Mouse (Mus musculus): ENCODE measurements around the gene Abhd12b.
A peak's percentile ranks its signal among the peaks of the same experiment; 100 is the strongest.

Gene Abhd12b

DNA sequence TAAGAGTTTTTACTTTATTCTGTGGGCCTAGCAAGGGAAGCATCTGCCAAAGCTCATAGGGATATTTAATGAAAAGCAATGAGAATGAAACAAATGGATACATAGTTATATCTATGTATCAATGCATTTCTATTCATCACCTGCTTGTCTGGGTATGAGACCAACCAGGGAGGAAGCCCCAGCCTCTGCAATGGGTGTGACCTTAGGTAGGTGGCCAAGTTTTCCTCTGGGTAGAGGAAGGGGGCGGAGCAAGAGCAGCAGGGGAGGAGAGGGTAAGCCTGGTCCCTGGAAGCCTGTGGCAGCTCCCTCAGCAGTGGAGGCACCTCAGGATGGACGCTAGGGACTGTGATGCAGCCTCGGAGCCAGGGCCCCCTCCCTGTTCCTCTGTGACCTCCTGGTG lies at the start of gene Abhd12b:
Gene Abhd12b (plus strand): TSS at position 301 of the 400 bp plus-strand sequence.
- no peak for DNase-seq (ENCODE audit: low spot score in 2 of 2)

DNA sequence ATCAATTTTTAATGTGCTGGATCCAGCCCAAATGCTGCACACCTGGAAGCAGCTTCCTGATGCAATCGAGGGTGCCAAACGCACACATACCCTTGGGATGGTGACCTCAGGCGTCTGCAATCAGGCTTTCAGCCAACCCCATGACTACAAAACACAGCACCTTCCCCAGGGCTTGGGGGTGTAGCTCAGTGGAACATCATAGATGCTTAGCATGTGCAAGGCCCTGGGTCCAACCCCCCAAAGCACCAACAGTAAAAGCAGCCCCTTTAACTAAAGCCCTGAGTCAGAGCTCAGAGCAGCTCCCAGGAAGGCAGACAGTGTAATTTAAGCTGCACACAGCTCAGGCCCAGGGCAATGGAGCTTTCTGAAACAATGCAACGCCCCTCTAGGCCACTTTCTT lies 49.7 kb upstream of the Abhd12b start:
- DNase-seq (ENCODE audit: low spot score in 2 of 2), result no peak

DNA sequence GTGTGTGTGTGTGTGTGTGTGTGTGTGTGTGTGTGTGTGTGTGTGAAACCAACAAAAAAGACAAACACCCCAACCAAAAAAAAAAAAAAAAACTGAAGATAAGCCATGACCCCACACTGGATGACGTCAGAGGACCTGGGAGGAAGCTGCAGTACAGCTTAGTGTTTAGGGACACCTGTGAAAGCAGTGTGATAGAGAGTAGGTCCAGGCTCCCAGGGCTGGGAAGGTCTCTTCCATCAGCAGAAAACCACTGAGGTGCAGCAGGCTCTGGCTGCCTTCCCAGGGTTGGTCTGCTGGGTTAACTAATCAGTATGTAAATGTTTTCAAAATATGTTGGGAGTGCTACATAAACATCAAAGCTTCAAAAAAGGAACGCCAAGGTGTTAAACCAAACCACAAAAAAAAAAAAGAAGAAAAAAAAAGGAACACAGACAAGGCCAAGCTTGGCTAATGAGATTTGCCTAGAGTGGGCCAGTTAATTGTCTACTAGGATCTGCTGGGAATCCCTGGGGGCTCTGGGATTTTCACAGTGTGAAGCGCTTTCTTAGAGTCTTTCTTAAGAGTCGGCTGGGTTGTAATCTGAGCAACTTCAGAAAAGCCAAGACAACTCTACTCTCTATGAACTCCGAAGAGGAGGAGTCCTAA lies 49.0 kb upstream of the Abhd12b start:
- DNase-seq (ENCODE audit: low spot score in 2 of 2), result no peak

DNA sequence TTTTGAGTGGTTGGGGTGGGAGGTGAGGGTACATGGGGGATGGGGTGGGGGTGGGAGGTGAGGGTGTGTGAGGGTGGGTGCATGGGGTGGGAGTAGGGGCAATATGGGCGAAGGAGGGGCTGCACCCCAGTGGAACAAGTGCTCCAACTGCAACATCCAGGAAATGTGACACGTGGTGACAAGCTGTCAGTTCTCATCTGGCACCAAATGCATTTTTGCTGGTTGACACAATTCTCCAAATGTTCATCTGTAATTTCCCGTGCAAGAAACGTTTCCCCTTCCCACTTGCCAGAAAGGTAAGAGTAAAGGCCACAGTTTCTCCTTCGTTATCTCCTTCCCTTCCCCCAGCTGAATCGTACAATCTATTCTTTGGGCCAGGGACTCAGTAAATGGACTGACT lies 48.1 kb upstream of the Abhd12b start:
- DNase-seq (ENCODE audit: low spot score in 2 of 2), result no peak

DNA sequence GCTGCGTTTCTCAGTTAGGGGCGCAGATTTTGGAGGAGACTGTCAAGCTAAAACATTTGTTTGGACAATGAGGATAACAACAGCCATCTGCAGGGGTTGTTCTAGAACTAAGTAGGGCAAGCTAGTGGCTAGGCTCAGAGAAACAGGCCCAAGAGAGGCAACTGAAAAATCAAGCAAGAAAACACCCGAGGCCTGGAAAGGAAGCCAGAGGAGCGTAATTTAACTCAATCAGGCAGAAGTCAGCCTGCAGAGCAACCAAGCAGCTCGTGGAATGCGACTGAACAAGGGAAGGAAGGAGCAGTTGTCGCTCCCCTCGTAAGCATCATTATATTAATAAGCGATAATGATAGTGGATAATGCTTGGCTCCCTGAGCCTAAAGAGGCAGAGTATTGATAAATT lies 47.4 kb upstream of the Abhd12b start:
- no peak for DNase-seq (ENCODE audit: low spot score in 2 of 2)

DNA sequence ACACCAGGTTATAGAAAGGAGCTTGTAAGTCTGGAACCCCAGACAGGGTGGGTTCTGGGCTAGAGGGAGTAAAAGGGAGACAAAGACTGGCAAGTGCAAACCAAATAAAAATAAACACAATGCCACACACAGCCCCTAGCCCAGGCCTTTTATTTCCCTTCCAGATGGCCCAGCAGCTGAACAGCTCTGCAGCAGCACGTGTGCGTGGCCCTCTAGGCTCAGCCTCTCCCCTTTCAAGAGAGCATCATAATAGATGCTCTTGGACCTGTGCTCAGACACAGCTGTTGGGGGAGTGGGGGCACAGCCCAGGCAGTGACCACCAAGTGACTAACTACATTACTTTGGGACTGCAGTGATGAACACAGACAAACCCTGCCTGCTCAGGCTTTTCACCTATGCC lies 45.8 kb upstream of the Abhd12b start:
- DNase-seq (ENCODE audit: low spot score in 2 of 2), result no peak

DNA sequence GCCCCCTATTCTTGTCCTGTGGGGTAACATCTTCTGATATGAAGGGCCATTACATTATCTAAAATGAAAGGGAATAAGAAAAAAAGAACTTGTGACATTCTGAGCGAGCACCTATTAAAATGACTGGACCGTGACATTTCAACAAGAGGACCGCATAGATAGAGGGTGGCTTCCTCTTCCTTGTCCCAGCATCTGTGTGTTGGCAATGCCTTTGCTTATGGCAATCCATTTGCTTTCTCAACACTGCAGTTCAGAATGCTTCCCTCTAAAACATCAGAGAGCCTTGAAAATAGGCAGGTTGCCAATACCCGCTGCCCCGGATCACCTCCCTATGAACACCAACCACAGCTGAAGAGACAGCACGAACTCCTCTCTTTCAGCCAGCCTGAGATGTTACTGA lies 44.0 kb upstream of the Abhd12b start:
- DNase-seq (ENCODE audit: low spot score in 2 of 2), result no peak

DNA sequence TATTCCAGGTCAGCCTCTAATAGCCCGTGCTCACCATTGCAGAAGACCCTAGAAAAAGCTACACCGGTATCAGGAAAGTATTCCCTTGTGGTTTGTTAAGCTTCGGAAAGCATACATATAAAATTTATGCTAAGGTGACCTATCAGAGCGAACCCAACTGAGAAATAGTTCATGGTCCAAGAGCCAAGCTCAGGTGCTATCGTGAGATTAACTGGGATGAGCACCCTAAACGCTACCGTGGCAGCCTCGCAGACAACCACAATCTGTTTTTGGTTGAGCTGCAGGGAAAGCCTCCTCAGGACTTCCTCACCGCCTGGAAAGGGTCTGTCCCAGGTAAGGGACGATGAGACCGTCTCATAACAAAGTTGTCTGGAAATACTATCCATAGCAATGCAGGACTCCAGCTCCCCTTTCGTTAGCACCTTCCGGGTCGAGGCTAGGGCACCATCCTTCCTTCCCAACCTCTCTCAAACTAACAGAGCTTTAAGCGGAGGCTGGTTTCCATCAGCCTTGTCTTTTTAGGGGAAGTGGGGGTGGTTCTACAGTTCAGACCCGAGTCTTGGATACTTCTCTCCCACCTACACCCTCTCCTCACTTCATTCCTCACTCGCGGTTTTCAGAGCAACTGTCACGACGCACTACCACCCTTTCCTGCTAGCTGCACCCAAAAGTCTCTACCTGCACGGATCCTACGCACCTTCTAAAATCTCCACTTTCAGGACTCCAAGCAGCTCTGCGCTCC lies 43.4 kb upstream of the Abhd12b start:
- DNase-seq (ENCODE audit: low spot score in 2 of 2), result no peak

DNA sequence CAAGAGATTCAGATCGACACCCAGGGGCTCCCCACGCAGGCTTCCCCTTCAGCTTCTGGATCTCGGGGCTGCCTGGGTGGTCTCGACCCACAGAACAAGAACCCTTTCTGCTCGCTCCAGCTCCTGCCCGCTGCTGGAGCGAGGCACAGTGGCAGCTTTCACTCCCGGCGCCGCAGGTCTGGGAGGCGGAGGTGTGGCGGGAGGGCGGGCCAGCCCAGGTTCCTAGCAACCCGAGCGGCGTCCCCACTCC lies 42.9 kb upstream of the Abhd12b start:
- DNase-seq (ENCODE audit: low spot score in 2 of 2), result no peak

DNA sequence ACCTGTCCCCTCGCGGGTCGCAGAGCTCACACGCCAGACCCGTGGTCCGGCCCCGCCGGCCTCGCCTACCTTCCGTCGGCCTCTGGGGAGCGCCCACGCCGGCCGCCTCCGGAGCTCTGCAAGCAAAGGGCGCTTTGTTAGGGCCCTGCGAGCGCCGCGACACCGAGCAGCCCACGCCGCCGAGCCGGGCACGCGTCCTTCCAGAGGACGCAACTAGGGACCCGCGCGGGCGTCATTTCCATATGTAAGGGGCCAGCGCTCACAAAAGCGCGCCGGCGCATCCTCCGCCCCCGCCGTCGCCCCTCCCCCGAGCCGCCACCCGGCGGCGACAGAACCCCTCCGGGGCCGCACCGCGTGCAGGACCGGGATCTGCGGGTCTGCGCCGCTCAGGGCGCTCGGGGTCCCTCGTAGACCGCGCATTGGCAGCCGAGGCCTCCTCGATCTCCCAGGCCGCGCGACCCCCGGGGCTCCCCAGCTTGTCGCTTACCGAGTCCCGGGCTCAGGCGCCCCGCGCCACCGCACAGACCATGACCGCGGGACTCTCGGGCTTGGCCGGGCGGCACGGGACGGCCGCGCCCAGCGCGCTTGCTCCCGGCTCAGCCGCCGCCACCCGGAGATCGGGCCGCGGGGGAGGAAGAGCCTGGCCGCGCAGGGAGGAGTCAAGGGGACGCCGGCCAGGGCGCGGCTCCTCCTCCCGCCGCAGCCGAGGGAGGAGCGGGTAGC lies 42.4 kb upstream of the Abhd12b start:
- DNase-seq (ENCODE audit: low spot score in 2 of 2), result peak; percentile 31 to 64

DNA sequence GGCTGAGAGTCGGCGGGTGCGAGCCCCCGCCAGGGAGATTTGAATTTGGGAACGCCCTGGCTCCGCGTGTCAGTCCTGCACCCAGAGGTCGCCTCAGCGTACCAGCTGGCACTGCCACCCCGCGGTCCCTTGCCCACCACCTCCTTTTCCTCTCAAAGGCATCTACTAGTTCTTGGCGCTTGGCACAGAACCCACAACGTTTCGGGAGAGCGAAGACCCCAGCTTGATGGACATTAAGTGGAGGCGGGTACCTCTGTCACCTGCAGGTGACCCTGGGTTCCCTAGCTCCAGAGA lies 41.9 kb upstream of the Abhd12b start:
- DNase-seq (ENCODE audit: low spot score in 2 of 2), result no peak

DNA sequence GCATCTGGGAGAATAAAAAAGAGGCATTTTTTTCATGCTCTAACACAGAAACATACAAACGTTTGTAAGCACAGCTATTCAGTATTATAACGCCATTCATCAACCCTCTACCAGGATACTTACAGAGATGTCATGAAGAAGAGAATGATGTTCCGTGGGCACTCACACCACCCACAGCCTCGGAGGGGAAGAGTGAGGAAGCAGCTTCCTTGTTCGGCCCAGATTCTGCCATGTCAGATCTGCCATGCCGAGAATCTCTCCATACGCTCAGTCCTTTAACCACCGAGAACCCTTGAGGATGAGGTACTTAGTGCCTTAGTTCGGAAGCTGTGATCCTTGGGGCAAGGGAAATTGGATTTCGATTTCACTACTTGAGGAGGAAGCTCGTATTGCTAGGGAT lies 40.6 kb upstream of the Abhd12b start, which contains the start of gene Nin:
Gene Nin (minus strand): TSS at position 367 of the 400 bp plus-strand sequence.
- no peak for DNase-seq (ENCODE audit: low spot score in 2 of 2)

DNA sequence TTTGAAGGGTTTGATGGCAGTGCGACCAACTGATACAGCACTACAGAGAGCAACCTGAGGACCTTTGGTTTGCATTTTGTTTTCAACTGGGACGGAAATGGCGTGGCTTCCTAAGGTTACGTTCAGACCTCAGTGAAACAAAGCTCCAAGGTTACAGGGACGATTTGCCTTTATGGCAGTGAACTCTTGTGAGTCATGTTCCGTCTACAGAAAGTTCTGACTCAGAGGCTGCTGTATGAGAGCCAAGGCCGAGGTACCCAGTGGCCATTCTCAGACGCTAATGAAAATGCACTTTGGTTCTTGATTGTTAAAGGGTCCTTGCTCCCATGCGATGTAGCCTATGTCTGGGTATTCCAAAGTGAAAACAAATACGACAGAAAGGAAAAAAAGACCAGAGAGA lies 36.8 kb upstream of the Abhd12b start:
- DNase-seq (ENCODE audit: low spot score in 2 of 2), result no peak

DNA sequence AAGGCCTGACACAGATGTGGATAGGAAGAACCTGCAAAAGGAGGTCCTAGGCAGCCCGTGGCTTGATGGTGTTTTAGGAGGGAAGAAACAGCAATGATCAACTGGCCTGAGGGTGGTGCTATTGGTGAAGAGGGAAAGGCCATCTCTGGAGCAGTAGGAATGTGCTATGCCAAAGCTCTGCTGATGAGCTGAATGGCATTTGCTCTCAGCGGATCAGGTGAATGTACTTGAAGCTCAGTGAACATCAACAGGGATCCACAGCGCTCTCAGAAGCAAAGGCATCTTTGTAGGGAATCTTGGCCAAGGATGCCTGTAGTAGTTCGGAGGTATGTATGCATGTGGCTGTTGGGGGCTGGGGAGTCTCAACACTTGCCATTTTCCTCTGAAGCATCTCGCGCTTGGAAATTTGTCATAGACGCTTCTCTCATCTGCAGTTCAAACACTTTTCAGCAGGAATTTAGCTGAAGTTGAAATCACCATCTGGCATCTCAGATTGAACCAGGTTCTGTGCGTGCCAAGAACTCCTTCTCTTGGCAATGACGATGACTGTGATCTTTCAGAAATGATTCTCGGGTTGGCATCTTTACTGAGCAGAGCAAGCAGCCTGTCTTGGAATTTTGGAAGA lies 35.1 kb upstream of the Abhd12b start:
- DNase-seq (ENCODE audit: low spot score in 2 of 2), result no peak

DNA sequence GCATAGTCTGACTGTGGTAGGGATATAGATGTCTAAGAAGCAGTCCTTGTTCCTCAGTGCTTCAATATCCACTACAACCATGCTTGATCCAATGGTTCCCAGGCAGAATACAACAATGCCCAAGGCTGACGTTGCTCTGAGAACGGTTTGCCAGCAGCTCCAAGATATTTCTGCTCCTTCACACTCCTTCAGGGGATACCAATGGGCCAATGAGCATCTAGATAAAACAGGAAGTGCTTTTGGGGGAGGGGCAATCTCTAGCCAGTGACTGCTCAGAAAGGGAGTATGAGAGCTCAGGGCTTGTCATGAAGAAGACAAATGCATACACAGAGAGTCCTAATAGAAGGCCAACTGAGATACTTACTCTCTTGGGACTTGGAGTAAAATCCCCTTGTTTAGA lies 34.4 kb upstream of the Abhd12b start:
- no peak for DNase-seq (ENCODE audit: low spot score in 2 of 2)

DNA sequence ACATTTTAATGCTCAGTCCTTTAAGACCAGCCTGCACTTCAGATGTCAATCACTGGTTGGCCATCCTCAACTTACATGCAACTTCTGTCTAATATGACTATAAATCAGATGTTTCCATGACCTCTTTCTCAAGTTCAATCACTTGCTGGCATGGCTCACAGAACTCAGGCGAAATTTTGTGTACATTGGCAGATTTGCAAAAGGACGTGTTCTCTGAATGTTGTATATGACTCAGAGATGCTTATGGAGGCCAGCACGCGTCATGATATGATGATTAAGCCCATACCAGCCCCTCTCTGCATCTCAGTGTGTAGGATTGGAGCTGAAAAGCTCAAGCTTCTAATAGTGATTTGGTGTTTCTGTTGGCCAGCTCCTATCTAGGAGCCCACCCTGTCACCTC lies 27.3 kb upstream of the Abhd12b start:
- no peak for DNase-seq (ENCODE audit: low spot score in 2 of 2)

DNA sequence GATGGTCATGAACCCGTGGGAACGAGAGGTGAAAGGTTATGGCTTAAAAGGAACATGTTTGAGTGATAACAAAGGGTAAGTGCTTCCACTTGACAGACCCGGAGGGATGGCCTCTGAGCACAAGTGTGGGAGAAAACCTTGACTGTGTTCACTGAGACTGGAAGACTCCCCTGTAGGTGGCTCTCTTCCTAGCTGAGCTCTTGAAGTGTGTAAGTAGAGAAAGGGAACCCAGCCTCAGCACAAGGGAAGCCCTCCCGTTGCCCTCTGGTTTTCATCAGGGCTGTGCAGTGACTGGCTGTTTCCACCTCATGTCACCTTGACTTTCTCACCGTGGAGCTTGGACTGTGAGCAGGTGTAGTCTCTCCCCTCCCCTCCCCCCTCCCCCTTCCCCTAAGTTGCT lies 24.8 kb upstream of the Abhd12b start:
- no peak for DNase-seq (ENCODE audit: low spot score in 2 of 2)

DNA sequence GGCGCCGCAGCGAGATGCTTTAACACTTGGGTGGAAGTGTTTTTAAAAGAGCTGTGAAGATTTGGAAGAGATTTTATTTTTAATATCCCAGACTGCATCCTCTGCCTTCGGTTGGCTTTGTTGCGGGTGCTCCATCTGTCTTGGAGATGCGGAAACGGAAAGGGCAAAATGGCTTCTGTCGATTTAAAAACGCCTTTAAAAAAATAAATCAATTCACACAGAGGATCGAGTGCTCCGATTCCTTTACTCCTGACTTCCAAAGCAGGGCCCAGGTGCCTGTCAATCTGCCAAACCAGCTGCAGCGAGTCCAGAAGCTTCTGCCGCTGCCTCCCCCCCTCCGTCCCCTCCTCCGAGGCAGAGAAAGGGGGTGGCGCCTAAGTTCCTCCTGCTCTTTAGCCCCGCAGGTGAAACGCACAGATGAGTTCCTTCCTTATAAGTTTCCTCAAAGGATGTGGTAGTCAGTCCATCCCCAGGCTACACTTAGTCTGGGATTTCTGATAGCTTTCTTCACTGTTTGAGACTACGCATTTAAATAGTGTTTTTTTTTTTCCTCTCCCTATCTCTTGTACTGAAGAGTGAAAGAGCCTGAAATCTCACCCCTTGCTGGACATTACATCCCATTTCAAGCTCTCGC lies 22.8 kb upstream of the Abhd12b start:
- peak in 1 of 2 experiments; percentile 32 for DNase-seq (ENCODE audit: low spot score in 2 of 2)

DNA sequence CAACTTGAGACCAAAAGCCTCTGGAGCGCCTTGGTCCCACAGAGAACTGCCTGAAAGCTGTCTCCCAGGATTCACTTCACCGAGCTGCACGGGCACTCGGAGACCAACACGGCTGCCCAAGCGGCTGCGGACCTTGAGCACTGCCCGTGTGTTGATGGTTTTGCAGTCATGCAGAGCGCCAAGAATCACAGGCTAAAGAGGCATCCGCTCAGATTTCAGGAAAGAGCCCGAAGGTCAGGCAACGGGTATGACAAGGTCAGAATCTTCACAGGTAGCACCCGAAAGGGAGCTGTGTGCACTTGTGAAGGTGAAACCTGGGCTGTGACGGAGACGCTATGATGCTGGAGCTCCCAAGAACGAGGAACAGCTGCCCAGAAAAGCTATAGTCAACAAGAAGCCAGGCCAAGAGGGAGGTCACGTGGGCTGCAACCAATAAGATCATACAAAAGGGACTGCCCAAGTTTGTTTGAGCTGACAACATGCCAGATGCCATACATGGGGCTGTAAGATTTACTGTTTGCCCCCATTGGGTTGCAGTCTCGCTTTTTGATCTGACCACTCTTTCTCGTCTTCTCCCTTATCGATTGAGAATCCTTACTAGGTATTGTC lies 19.2 kb upstream of the Abhd12b start:
- no peak for DNase-seq (ENCODE audit: low spot score in 2 of 2)

DNA sequence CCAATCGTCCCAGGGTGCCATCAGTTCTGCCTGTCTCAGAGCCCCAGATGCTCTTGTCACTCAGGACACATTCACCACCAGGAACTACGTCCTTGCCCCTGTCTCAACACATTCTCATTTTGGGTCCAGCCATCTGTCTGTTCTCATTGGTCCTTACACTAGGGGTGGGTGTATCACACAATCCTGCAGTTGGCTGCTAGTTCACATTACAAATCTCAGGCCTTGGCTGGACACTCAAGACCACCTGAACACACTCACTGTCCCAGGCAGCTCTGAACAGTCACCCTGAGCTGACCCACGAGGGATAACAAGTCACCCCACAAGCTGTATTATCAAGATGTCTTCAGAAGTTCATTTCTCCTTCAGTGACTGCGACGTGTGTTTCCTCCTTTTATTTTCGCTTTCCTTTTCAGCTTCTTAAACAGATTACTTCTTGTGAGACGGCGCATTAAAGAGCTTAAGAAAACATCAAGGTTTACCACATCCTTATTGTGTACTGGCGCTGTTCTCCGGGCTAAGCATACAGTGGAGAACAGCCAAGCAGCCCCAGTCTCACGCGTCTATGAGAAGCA lies 17.7 kb upstream of the Abhd12b start:
- DNase-seq (ENCODE audit: low spot score in 2 of 2), result no peak

DNA sequence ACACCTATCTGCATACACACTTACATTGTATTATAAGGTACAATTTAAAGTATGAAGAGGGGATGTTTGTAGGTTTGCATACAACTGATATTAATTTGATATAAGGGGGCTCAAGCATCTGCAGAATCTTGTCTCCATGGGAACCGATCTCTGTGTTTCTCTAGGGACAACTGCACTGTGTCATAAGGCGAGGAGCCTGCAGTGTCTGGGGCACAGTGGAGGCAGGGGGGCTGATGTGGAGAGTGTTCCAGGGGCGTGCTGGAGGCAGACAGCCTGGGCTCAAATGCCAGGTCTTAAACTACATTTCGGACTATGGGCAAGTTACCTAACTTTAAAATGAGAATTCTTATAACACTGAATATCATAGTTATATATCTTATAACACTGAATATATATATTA lies 16.8 kb upstream of the Abhd12b start:
- DNase-seq (ENCODE audit: low spot score in 2 of 2), result no peak

DNA sequence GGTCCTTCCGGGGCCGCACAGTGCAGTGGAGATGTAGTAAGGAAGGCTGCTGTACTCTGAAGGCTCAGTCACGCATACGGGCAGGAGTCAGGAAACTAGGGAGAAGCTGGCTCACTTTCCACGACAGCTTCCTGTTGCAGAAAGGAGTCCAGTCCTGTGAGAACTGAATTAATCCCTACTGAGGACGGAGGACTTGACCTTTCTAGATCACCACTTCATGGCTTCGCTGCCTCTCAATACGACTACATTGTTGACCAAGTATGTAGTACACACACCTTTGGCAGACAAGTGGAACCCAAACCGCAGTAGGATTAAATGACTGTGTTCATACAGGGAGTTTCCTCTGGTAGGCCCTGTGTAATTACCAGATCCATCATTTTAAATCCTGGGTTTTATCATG lies 16.3 kb upstream of the Abhd12b start:
- no peak for DNase-seq (ENCODE audit: low spot score in 2 of 2)
